Mouse (Mus musculus) embryonic fibroblast, embryonic 13.5 days (primary cell): ENCODE data around the gene Ap1ar. TPM values are rescaled to one million over a fixed set of nuclear protein-coding genes. Genes with fewer than 3 reads are reported as not detected.

ENCODE experiments used
- H3K27ac ChIP-seq: 2 replicates; pipeline ENCODE4 v1.5.1; 2012; ENCODE audit warnings: low read length, control low read depth, inconsistent platforms; ENCODE audit not compliant: insufficient read depth
- H3K4me1 ChIP-seq: 2 replicates; pipeline ENCODE4 v1.6.1; 2011; ENCODE audit warnings: low read length; ENCODE audit not compliant: control insufficient read depth, insufficient read depth
- H3K4me3 ChIP-seq: 2 replicates; pipeline ENCODE4 v1.5.1; 2011; ENCODE audit warnings: mild to moderate bottlenecking, control low read depth, low read length; ENCODE audit not compliant: insufficient read depth
- CTCF ChIP-seq: IDR thresholded peaks from 2 replicates; pipeline ENCODE4 v1.5.1; 2011; ENCODE audit warnings: mild to moderate bottlenecking, control low read depth, low read length, moderate library complexity, borderline replicate concordance; ENCODE audit not compliant: insufficient read depth
- POLR2A ChIP-seq: IDR thresholded peaks from 2 replicates; pipeline ENCODE4 v1.6.1; 2011; ENCODE audit warnings: low read depth, mild to moderate bottlenecking, control low read depth, low read length, moderate library complexity
- polyA plus RNA-seq: library from polyadenylated mRNA; stranded (reverse); fragments of >200 nt; gene quantifications from 2 replicates; pipeline ENCODE4 v1.2.4, GENCODE M21; 2011; ENCODE audit warnings: low read depth; ENCODE audit not compliant: missing spikeins, insufficient read length

Gene Ap1ar
- 33.7 and 40.7 TPM in 2 replicates for polyA plus RNA-seq

DNA sequence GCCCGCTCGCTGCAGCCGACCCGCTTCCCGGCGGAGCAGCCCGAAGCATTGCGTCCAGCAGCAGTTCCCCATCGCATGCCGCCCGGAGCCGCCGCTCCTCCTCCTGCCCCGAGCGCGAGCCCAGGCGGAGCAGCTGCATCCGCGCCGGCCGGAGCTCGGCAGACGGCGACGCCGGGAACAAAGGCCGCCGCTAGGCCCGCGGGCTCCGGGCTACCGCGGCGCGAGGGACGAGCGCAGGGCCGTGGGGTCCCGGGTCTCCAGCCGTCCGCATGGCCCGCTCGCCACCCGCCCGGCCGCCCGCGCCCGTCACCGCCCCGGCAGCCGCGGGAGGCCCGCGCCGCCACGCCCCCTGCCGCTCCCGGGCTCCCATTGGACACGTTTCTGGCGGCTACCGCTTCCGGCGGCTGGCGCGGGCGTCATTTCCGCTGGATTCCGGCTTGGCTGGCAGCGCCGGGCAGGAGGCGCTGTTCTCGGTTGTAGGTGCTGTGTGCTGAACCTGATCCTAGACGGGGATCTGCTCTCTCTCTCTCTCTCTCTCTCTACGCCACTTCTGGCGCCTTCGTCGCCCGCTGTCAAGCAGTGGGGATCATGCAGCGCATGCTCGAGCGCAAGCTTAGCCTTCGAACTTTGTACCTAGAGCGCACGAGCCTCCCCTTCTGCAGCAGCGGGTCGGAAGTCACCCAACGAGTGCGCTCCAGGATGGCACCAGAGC, at the start of gene Ap1ar:
Gene Ap1ar (minus strand): TSS at position 370 of the 712 bp plus-strand sequence.
- H3K4me3 ChIP-seq, result peak within 1 kb of the TSS; percentile 72
- H3K27ac ChIP-seq, result peak within 1 kb of the TSS; percentile 55
- TF ChIP-seq CTCF (peak; percentile 35; the same call in 1 of the 2 replicates), POLR2A (peak; percentile 89)
- peaks cover 4% of the 10 kb centered on the region for H3K4me1 ChIP-seq

DNA sequence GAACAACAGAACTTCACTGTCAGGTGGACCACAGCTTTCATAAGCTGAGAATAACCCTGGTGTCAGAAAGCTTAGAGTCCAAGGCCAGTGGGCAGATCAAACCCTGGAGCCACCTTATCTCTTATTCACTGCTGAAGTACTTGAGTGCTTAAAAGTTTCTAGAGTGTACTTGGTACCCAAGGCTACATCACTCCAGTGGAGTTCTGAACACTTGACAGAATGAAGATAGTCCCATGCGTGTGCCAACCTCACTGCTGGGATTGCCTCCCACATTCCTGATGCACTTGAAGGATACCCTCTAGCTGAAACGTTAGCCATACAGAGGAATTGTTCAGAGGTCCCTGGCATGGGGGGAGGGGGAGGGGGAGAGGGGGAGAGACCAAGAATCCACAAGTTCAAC, 44.4 kb upstream of the Ap1ar start:
- no peak overlapping the region for H3K4me3 ChIP-seq
- no peak overlapping the region for H3K27ac ChIP-seq
- TF ChIP-seq POLR2A, result no peak
- TF ChIP-seq CTCF, result no peak
- no peaks in the 10 kb centered on the region for H3K4me1 ChIP-seq

DNA sequence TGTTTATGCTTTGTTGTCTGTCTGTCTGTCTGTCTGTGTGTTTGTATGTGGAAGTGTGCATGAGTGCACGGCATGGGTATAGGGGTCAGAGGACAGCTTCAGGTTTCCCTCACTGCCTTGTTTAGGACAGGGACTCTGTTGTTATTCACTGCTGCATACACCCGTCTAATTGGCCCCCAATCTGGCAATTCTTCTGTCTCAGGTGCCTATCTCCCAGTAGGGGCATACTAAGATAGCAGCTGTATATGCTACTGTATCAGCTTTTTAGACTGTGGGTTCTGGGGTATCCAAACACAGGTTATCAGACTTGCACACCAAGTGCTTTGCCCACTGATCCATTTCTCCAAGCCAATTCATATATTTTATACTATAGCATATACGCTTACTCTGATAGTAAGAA, 42.6 kb upstream of the Ap1ar start:
- Histone ChIP-seq H3K4me3 (no peak overlapping the region), H3K27ac (no peak overlapping the region), H3K4me1 (no peaks in the 10 kb centered on the region)
- TF ChIP-seq POLR2A (no peak), CTCF (no peak)

DNA sequence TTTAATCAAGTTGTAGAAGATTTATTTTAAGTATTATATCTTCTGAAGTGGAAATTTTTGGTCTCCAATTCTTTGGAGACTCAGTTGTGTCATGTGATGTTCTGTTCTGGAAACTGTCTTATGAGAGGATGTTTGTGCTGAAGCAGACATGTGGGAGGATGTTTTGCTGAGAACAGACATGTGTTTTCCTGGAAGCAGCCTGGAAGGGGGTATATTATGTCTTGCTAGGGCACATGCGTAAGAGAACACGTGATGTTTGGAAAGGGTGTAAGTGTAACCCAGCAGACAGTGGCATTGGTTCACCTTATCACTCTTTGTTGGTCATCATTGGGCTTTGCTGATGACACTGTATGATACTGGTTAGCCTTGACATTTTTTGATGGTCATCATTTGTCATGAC, 38.2 kb upstream of the Ap1ar start:
- no peak overlapping the region for H3K27ac ChIP-seq
- H3K4me3 ChIP-seq, result no peak overlapping the region
- TF ChIP-seq POLR2A (no peak), CTCF (no peak)
- no peaks in the 10 kb centered on the region for H3K4me1 ChIP-seq

DNA sequence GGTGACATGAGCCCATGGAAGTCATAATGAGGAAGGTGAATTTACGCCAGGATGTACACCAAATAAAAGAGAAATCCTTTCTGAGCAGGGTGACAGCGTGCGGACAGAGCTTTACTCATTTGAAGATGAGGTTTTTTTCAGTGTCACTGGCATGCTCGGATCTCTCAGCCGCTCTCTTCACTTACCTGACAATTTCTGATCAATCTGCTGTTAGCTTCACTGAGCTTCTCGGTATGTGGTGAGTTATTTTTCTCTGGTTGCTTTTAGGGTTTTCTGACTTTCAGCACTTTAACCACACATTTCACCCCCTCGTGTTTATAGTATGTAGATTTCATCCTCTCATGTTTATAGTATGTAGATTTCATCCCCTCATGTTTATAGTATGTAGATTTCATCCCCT, 37.7 kb upstream of the Ap1ar start:
- Histone ChIP-seq H3K27ac (no peak overlapping the region), H3K4me3 (no peak overlapping the region), H3K4me1 (no peaks in the 10 kb centered on the region)
- no peak for TF ChIP-seq POLR2A
- TF ChIP-seq CTCF, result no peak

DNA sequence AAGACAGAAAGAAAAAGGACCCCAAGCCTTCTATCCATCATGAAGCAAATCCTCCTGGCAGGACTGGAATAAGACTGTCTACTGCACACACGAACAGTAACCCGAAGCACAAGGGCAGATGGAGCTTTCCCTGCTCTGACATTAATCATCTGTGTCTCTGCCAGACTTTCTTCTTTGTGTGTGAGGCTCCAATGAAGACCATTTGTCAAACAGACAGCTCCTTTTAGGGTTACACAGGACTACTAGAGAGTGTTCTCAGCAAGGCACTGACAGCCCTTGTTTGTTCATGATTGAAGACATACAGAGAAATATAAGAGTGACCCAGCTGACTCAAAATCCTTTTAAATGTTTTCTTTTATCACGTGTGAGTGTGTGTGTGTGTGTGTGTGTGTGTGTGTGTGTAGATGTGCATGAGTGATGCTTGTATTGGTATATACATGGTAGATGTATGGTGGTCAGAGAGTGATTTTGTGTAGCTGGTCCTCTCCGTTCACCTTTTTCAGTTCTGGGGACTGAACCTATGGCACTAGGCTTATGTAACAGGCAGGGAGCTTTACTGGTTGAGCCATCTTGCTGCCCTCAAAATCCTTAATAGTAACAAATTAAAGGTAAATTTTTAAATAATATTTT, 37.0 kb upstream of the Ap1ar start:
- Histone ChIP-seq H3K4me3 (no peak overlapping the region), H3K4me1 (no peaks in the 10 kb centered on the region), H3K27ac (no peak overlapping the region)
- no peak for TF ChIP-seq CTCF
- no peak for TF ChIP-seq POLR2A

DNA sequence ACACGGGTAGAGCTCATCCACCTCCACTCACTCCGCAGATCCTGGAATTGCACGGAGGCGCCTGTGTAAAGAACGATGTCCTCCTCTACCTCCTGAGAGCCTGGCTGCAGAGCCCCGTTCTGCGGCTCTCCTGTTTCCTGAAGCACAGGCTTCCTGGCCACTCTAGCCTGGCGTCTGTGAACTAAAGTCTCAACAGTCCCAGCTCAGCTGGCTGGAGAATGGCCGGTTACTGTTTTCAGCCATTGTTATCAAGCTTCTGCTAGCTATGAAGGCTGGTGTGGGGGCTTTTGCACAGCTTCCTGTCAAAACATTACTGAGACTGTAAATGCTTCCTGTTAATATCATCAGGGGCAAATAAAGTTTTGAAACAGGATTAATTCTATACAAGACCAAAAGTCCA, 34.3 kb upstream of the Ap1ar start:
- Histone ChIP-seq H3K4me3 (no peak overlapping the region), H3K4me1 (no peaks in the 10 kb centered on the region), H3K27ac (no peak overlapping the region)
- TF ChIP-seq POLR2A, result no peak
- TF ChIP-seq CTCF, result no peak

DNA sequence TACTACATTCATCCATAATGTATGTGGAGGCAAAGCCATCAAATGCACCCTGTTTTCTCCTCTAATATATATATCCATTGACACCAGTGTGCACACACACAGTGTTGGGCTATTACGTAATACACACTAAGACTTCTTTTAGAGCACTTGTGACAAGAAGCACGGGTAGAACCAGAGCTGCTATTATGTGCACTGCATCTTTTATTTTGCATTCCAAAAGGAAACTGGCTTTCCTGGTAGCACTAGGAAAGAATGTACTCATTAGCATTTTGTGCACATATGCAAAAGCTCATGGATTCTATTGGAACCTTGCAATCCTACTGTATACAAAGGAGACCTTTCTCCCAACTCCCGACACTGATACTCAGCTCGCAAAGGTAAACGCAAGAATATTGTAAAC, 31.6 kb upstream of the Ap1ar start:
- TF ChIP-seq CTCF, result no peak
- no peak for TF ChIP-seq POLR2A
- Histone ChIP-seq H3K4me3 (no peak overlapping the region), H3K27ac (no peak overlapping the region), H3K4me1 (no peaks in the 10 kb centered on the region)

DNA sequence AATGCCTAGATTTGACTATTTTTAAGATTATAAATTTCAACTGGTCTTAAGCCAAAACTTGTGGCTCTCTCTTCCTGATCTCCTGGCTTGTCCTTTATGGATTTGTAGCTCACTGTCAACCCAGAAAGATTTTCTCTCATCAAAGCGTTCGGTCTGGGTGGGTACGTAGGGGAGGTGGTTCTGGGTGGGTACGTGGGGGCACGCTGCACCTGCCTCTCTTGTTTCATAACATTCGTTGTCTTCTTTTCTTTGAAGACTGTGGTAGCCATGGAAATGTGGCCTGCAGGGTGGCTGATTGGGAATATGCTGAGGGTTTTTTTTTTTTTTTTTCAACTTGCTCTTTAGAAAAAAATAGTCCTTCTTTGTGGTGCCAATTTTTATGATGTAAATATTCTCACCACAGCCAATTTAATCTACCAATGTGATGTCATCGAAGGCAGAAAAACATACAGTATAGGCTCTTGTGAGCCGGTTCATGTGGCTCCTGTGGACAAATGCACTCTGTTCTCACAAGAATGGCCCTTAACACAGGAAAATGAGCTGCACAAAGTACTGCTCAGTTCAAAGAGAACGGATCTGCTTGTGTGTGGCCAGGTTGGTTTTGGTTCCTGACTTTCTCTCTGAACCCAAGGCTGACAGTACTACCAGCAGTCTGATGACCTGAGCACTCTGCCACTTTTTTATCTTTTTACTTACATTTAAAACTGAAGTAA, 30.9 kb upstream of the Ap1ar start:
- H3K27ac ChIP-seq, result no peak overlapping the region
- H3K4me1 ChIP-seq, result no peaks in the 10 kb centered on the region
- TF ChIP-seq CTCF (no peak), POLR2A (no peak)
- H3K4me3 ChIP-seq, result no peak overlapping the region

DNA sequence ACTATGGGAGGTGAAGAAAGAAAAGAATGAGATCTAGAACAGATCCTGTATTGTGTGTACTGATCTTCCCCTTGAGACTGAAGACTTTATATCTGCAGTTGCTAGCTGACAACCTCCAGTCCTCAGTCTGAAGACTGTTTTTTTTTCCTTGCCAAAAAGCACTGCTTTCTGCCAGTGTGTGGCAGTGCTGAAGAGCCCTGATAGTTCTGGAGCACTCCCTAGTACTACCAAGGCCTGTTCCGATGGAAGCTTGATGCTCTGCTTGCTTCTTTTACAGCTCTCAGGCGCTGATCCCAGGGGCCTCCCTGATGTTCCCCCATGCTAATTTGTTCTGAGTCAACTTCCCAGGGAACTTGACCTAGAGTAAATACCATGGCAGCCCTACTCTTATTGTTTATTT, 26.9 kb upstream of the Ap1ar start:
- Histone ChIP-seq H3K27ac (no peak overlapping the region), H3K4me1 (no peaks in the 10 kb centered on the region), H3K4me3 (no peak overlapping the region)
- no peak for TF ChIP-seq POLR2A
- no peak for TF ChIP-seq CTCF
